Comparison of ENCODE assay signal across 18 mouse cellular contexts in genomic region chr6:91727361-91727760, GRCm38 (mm10). TPM values are rescaled to one million over a fixed set of nuclear protein-coding genes. Genes with fewer than 3 reads are reported as not detected.
DNase-seq lines count a peak whose midpoint lies in the region; ATAC-seq and TF ChIP-seq lines count a peak whose summit lies in the region.
"Had no signal": no experiment of that assay in that cellular context is flagged by ENCODE, and none has a peak within 500 bp of the region (broad histone marks: within the 10 kb centered on the region; RNA-seq: fewer than 3 reads in every experiment).

No protein-coding gene starts in this region.

- no peak for TF ChIP-seq CTCF in embryonic fibroblast, embryonic 13.5 days (IDR thresholded peaks at IDR 0.05; ENCODE audit: borderline replicate concordance, insufficient read depth, low read length)

- H3K4me1 ChIP-seq in embryonic fibroblast, embryonic 13.5 days (ENCODE audit: control insufficient read depth, insufficient read depth, low read length) = peaks cover 22% of the 10 kb centered on the region
- H3K4me1 ChIP-seq in liver, embryonic 12.5 days = peaks cover 6% of the 10 kb centered on the region; the same call in 1 of the 2 replicates

- 71% methylated on average over 1 of the region's 1 CpGs for WGBS in liver, embryonic 12.5 days (ENCODE audit: insufficient replicate concordance)

- DNase-seq in heart, adult 18-20 months = peak; percentile 46 to 60
- DNase-seq in heart, adult 8-10 months (ENCODE audit: low spot score) = no peak
- DNase-seq in lung, postnatal 10 days = peak; percentile 38
- no peak for DNase-seq in lung, postnatal 25 days (ENCODE audit: low spot score)
- DNase-seq in kidney, postnatal 4 days = peak; percentile 52 to 65
- DNase-seq in thymus, postnatal 10 days (ENCODE audit: low spot score in 2 of 2) = no peak
- DNase-seq: B cell, adult 2 months; cerebellum, postnatal 14 days; lung, postnatal 36 days; retina, postnatal 1 day; thymus, postnatal 36 days had no signal

- peaks cover 92% of the 10 kb centered on the region for H3K36me3 ChIP-seq in liver, embryonic 12.5 days

- no peak overlapping the region for H3K4me2 ChIP-seq in liver, embryonic 12.5 days
- H3K4me2 ChIP-seq: embryonic facial prominence, embryonic 12.5 days; forebrain, embryonic 12.5 days; hindbrain, embryonic 13.5 days; neural tube, embryonic 13.5 days had no signal

- no peaks in the 10 kb centered on the region for H3K9me3 ChIP-seq in liver, embryonic 12.5 days (replicated peaks)
- H3K9me3 ChIP-seq: embryonic facial prominence, embryonic 12.5 days; forebrain, embryonic 12.5 days; hindbrain, embryonic 13.5 days; neural tube, embryonic 13.5 days had no signal

- no peak overlapping the region for H3K9ac ChIP-seq in liver, embryonic 12.5 days
- H3K9ac ChIP-seq: embryonic facial prominence, embryonic 12.5 days; forebrain, embryonic 12.5 days; liver, embryonic 14.5 days; neural tube, embryonic 13.5 days had no signal

- no peak for TF ChIP-seq POLR2A in embryonic fibroblast, embryonic 13.5 days (IDR thresholded peaks at IDR 0.05; ENCODE audit: low read depth, low read length)

- no peak overlapping the region for H3K4me3 ChIP-seq in embryonic fibroblast, embryonic 13.5 days (ENCODE audit: insufficient read depth, low read length)
- H3K4me3 ChIP-seq in liver, embryonic 12.5 days = no peak overlapping the region
- H3K4me3 ChIP-seq: embryonic facial prominence, embryonic 12.5 days; forebrain, embryonic 12.5 days; hindbrain, embryonic 13.5 days; neural tube, embryonic 13.5 days had no signal

- peak overlapping the region; percentile 56 for H3K27ac ChIP-seq in embryonic fibroblast, embryonic 13.5 days (ENCODE audit: insufficient read depth, low read length)
- H3K27ac ChIP-seq in liver, embryonic 12.5 days = no peak overlapping the region
- H3K27ac ChIP-seq: embryonic facial prominence, embryonic 12.5 days; forebrain, embryonic 12.5 days; liver, embryonic 14.5 days; neural tube, embryonic 13.5 days had no signal

- ATAC-seq in liver, embryonic 12.5 days = no peak

- H3K27me3 ChIP-seq in liver, embryonic 12.5 days (replicated peaks) = no peaks in the 10 kb centered on the region
- H3K27me3 ChIP-seq: embryonic facial prominence, embryonic 12.5 days; forebrain, embryonic 12.5 days; hindbrain, embryonic 13.5 days; neural tube, embryonic 13.5 days had no signal

RNA-seq across cellular contexts. Expression of gene Slc6a6, which starts 43.5 kb away (rescaled TPM):
- total RNA-seq in heart, adult 18-20 months (2021) = 10 to 100 TPM; 53.1 to 54.8 TPM
- total RNA-seq in heart, adult 8-10 months (2022) = 100 to 1,000 TPM in 2 of 4 experiments, 10 to 100 TPM in 2; 91.8 to 114 (median 101) TPM
- polyA plus RNA-seq in embryonic fibroblast, embryonic 13.5 days (2011; ENCODE audit: insufficient read length, low read depth, missing spikeins) = 79.8 and 108 TPM in 2 replicates
- 22.1 and 24.9 TPM in 2 replicates for polyA plus RNA-seq in liver, embryonic 12.5 days (2016; fragmentation: Nextera tagmentation; extraction: Ambion mirVana)

Comparison
In these comparisons a context has a peak if more than half of its experiments do, and no peak if none do; other contexts are left out.
1. DNase-seq: peak in heart, adult 18-20 months (2 of 2), lung, postnatal 10 days (single experiment) and kidney, postnatal 4 days (2 of 2); none in heart, adult 8-10 months (single experiment), lung, postnatal 25 days (single experiment) and thymus, postnatal 10 days (0 of 2).